Mouse (Mus musculus): ENCODE measurements around the gene Lmo7. TPM values are rescaled to one million over a fixed set of nuclear protein-coding genes. Genes with fewer than 3 reads are reported as not detected.
A peak's percentile ranks its signal among the peaks of the same experiment; 100 is the strongest.

The Lmo7 gene
- polyA plus RNA-seq (2015; fragmentation: Nextera tagmentation; extraction: Ambion mirVana) = 2.6 and 3.2 TPM in 2 replicates

GRCm38 (mm10) chr14:101729237-101729971, at the start of gene Lmo7, which contains the start of gene Gm9922:
Lmo7 (plus strand) TSS chr14:101729957.
Gm9922 (minus strand) TSS chr14:101729814.
- DNase-seq (ENCODE audit: low spot score) = no peak

GRCm38 (mm10) chr14:101687696-101688095, 42.1 kb upstream of the Lmo7 start:
- no peak for DNase-seq (ENCODE audit: low spot score)

GRCm38 (mm10) chr14:101688406-101688805, 41.4 kb upstream of the Lmo7 start:
- no peak for DNase-seq (ENCODE audit: low spot score)

GRCm38 (mm10) chr14:101704479-101704878, 25.3 kb upstream of the Lmo7 start:
- no peak for DNase-seq (ENCODE audit: low spot score)

- no peak for DNase-seq (ENCODE audit: low spot score)
Observed at GRCm38 (mm10) chr14:101707088-101707487, 22.7 kb upstream of the Lmo7 start.

GRCm38 (mm10) chr14:101714414-101714813, 15.3 kb upstream of the Lmo7 start:
- DNase-seq (ENCODE audit: low spot score) = no peak

- DNase-seq (ENCODE audit: low spot score) = no peak
Observed at GRCm38 (mm10) chr14:101729972-101730692, 375 bp downstream of the Lmo7 start.

GRCm38 (mm10) chr14:101733542-101734303, 4.0 kb downstream of the Lmo7 start:
- DNase-seq (ENCODE audit: low spot score) = no peak

GRCm38 (mm10) chr14:101737501-101737900, 7.7 kb downstream of the Lmo7 start:
- no peak for DNase-seq (ENCODE audit: low spot score)

- DNase-seq (ENCODE audit: low spot score) = no peak
Observed at GRCm38 (mm10) chr14:101746635-101747034, 16.9 kb downstream of the Lmo7 start.

GRCm38 (mm10) chr14:101747811-101748210, 18.1 kb downstream of the Lmo7 start:
- DNase-seq (ENCODE audit: low spot score) = no peak

- DNase-seq (ENCODE audit: low spot score) = no peak
Observed at GRCm38 (mm10) chr14:101748436-101748835, 18.7 kb downstream of the Lmo7 start.

GRCm38 (mm10) chr14:101750910-101751309, 21.2 kb downstream of the Lmo7 start:
- no peak for DNase-seq (ENCODE audit: low spot score)

GRCm38 (mm10) chr14:101755425-101755824, 25.7 kb downstream of the Lmo7 start:
- DNase-seq (ENCODE audit: low spot score) = no peak

- DNase-seq (ENCODE audit: low spot score) = no peak
Observed at GRCm38 (mm10) chr14:101762267-101762666, 32.5 kb downstream of the Lmo7 start.

GRCm38 (mm10) chr14:101763762-101764295, 34.1 kb downstream of the Lmo7 start:
- no peak for DNase-seq (ENCODE audit: low spot score)

- no peak for DNase-seq (ENCODE audit: low spot score)
Observed at GRCm38 (mm10) chr14:101771336-101771735, 41.6 kb downstream of the Lmo7 start.

- DNase-seq (ENCODE audit: low spot score) = no peak
Observed at GRCm38 (mm10) chr14:101771756-101772155, 42.0 kb downstream of the Lmo7 start.

- DNase-seq (ENCODE audit: low spot score) = peak; percentile 3
Observed at GRCm38 (mm10) chr14:101774631-101775030, 44.9 kb downstream of the Lmo7 start.

- no peak for DNase-seq (ENCODE audit: low spot score)
Observed at GRCm38 (mm10) chr14:101776296-101777128, 46.8 kb downstream of the Lmo7 start.

GRCm38 (mm10) chr14:101777129-101777493, 47.4 kb downstream of the Lmo7 start:
- DNase-seq (ENCODE audit: low spot score) = no peak

Data from thymus, postnatal 0 days (tissue).